Mouse (Mus musculus): Measurements from ENCODE around the gene Ttll6. TPM values are rescaled to one million over a fixed set of nuclear protein-coding genes. Genes with fewer than 3 reads are reported as not detected.

Ttll6 gene
- polyA plus RNA-seq, 1 experiment, result 0.28 TPM

GRCm38 (mm10) chr11:96124052-96124914 lies 9.3 kb upstream of the Ttll6 start:
- H3K4me3 ChIP-seq (ENCODE audit: control insufficient read depth, insufficient read depth, low read length), result no peak overlapping the region
- H3K36me3 ChIP-seq (ENCODE audit: control insufficient read depth, insufficient read depth, low read length), result no peaks in the 10 kb centered on the region
- H3K27me3 ChIP-seq (ENCODE audit: control insufficient read depth, insufficient read depth, low read length), result peaks cover 7% of the 10 kb centered on the region; the same call in 1 of the 2 replicates
- 9% methylated on average over 45 of the region's 45 CpGs for WGBS
- no peak overlapping the region for H3K27ac ChIP-seq (ENCODE audit: control insufficient read depth, insufficient read depth, low read length)
- TF ChIP-seq CTCF (IDR thresholded peaks at IDR 0.05; ENCODE audit: borderline replicate concordance, control insufficient read depth, extremely low read depth, insufficient read depth, low read length, poor library complexity), result no peak
- no peak for TF ChIP-seq POLR2A (IDR thresholded peaks at IDR 0.05; ENCODE audit: control insufficient read depth, extremely low read depth, insufficient read depth, low read length, poor library complexity)
- no peak for DNase-seq
- no peaks in the 10 kb centered on the region for H3K4me1 ChIP-seq (replicated peaks; ENCODE audit: control insufficient read depth, insufficient read depth, low read length)

- TF ChIP-seq POLR2A (IDR thresholded peaks at IDR 0.05; ENCODE audit: control insufficient read depth, extremely low read depth, insufficient read depth, low read length, poor library complexity) (no peak), CTCF (IDR thresholded peaks at IDR 0.05; ENCODE audit: borderline replicate concordance, control insufficient read depth, extremely low read depth, insufficient read depth, low read length, poor library complexity) (no peak)
- DNase-seq, result no peak
- 84% methylated on average over 10 of the region's 10 CpGs for WGBS
- Histone ChIP-seq H3K4me3 (ENCODE audit: control insufficient read depth, insufficient read depth, low read length) (no peak overlapping the region), H3K27me3 (ENCODE audit: control insufficient read depth, insufficient read depth, low read length) (no peaks in the 10 kb centered on the region), H3K27ac (ENCODE audit: control insufficient read depth, insufficient read depth, low read length) (no peak overlapping the region), H3K36me3 (ENCODE audit: control insufficient read depth, insufficient read depth, low read length) (no peaks in the 10 kb centered on the region), H3K4me1 (replicated peaks; ENCODE audit: control insufficient read depth, insufficient read depth, low read length) (no peaks in the 10 kb centered on the region)
Observed at GRCm38 (mm10) chr11:96130606-96131005, 3.0 kb upstream of the Ttll6 start.

GRCm38 (mm10) chr11:96135847-96136246 lies 2.3 kb downstream of the Ttll6 start:
- Histone ChIP-seq H3K36me3 (ENCODE audit: control insufficient read depth, insufficient read depth, low read length) (no peaks in the 10 kb centered on the region), H3K27me3 (ENCODE audit: control insufficient read depth, insufficient read depth, low read length) (no peaks in the 10 kb centered on the region), H3K4me3 (ENCODE audit: control insufficient read depth, insufficient read depth, low read length) (no peak overlapping the region), H3K27ac (ENCODE audit: control insufficient read depth, insufficient read depth, low read length) (no peak overlapping the region), H3K4me1 (replicated peaks; ENCODE audit: control insufficient read depth, insufficient read depth, low read length) (no peaks in the 10 kb centered on the region)
- no peak for DNase-seq
- WGBS, result 91% methylated on average over 8 of the region's 8 CpGs
- TF ChIP-seq POLR2A (IDR thresholded peaks at IDR 0.05; ENCODE audit: control insufficient read depth, extremely low read depth, insufficient read depth, low read length, poor library complexity) (no peak), CTCF (IDR thresholded peaks at IDR 0.05; ENCODE audit: borderline replicate concordance, control insufficient read depth, extremely low read depth, insufficient read depth, low read length, poor library complexity) (no peak)

GRCm38 (mm10) chr11:96140726-96141175 lies 7.2 kb downstream of the Ttll6 start:
- TF ChIP-seq POLR2A (IDR thresholded peaks at IDR 0.05; ENCODE audit: control insufficient read depth, extremely low read depth, insufficient read depth, low read length, poor library complexity), result no peak
- TF ChIP-seq CTCF (IDR thresholded peaks at IDR 0.05; ENCODE audit: borderline replicate concordance, control insufficient read depth, extremely low read depth, insufficient read depth, low read length, poor library complexity), result no peak
- H3K36me3 ChIP-seq (ENCODE audit: control insufficient read depth, insufficient read depth, low read length), result no peaks in the 10 kb centered on the region
- no peak overlapping the region for H3K4me3 ChIP-seq (ENCODE audit: control insufficient read depth, insufficient read depth, low read length)
- no peaks in the 10 kb centered on the region; the same call in 1 of the 2 replicates for H3K27me3 ChIP-seq (ENCODE audit: control insufficient read depth, insufficient read depth, low read length)
- DNase-seq, result no peak
- H3K4me1 ChIP-seq (replicated peaks; ENCODE audit: control insufficient read depth, insufficient read depth, low read length), result no peaks in the 10 kb centered on the region
- WGBS, result 40% methylated on average over 4 of the region's 4 CpGs
- no peak overlapping the region for H3K27ac ChIP-seq (ENCODE audit: control insufficient read depth, insufficient read depth, low read length)

GRCm38 (mm10) chr11:96143766-96144165 lies 10.2 kb downstream of the Ttll6 start:
- DNase-seq, result no peak
- Histone ChIP-seq H3K4me3 (ENCODE audit: control insufficient read depth, insufficient read depth, low read length) (no peak overlapping the region), H3K27ac (ENCODE audit: control insufficient read depth, insufficient read depth, low read length) (no peak overlapping the region), H3K27me3 (ENCODE audit: control insufficient read depth, insufficient read depth, low read length) (peaks cover 2% of the 10 kb centered on the region; the same call in 1 of the 2 replicates), H3K36me3 (ENCODE audit: control insufficient read depth, insufficient read depth, low read length) (no peaks in the 10 kb centered on the region), H3K4me1 (replicated peaks; ENCODE audit: control insufficient read depth, insufficient read depth, low read length) (no peaks in the 10 kb centered on the region)
- WGBS, result 81% methylated on average over 4 of the region's 4 CpGs
- TF ChIP-seq CTCF (IDR thresholded peaks at IDR 0.05; ENCODE audit: borderline replicate concordance, control insufficient read depth, extremely low read depth, insufficient read depth, low read length, poor library complexity) (no peak), POLR2A (IDR thresholded peaks at IDR 0.05; ENCODE audit: control insufficient read depth, extremely low read depth, insufficient read depth, low read length, poor library complexity) (no peak)

GRCm38 (mm10) chr11:96145622-96146270 lies 12.2 kb downstream of the Ttll6 start:
- H3K36me3 ChIP-seq (ENCODE audit: control insufficient read depth, insufficient read depth, low read length), result no peaks in the 10 kb centered on the region
- 5% methylated on average over 15 of the region's 15 CpGs for WGBS
- TF ChIP-seq POLR2A (IDR thresholded peaks at IDR 0.05; ENCODE audit: control insufficient read depth, extremely low read depth, insufficient read depth, low read length, poor library complexity) (no peak), CTCF (IDR thresholded peaks at IDR 0.05; ENCODE audit: borderline replicate concordance, control insufficient read depth, extremely low read depth, insufficient read depth, low read length, poor library complexity) (0 out of 2 replicates have a peak, but pooled peaks have one; percentile 22)
- no peak overlapping the region for H3K4me3 ChIP-seq (ENCODE audit: control insufficient read depth, insufficient read depth, low read length)
- H3K27me3 ChIP-seq (ENCODE audit: control insufficient read depth, insufficient read depth, low read length), result peaks cover 2% of the 10 kb centered on the region; the same call in 1 of the 2 replicates
- peak; percentile 25 for DNase-seq
- no peak overlapping the region for H3K27ac ChIP-seq (ENCODE audit: control insufficient read depth, insufficient read depth, low read length)
- H3K4me1 ChIP-seq (replicated peaks; ENCODE audit: control insufficient read depth, insufficient read depth, low read length), result no peaks in the 10 kb centered on the region
